Mouse (Mus musculus) myocyte (in vitro differentiated cells): Measurements from ENCODE around the gene Por.

Source experiments
- CEBPB ChIP-seq: IDR thresholded peaks from 2 replicates; pipeline ENCODE4 v1.6.1; 2011; ENCODE audit warnings: mild to moderate bottlenecking, moderate library complexity; ENCODE audit not compliant: poor library complexity, insufficient read depth, severe bottlenecking
- MAX ChIP-seq: IDR thresholded peaks from one replicate; pipeline ENCODE4 v1.6.1; 2011; ENCODE audit warnings: low read depth, mild to moderate bottlenecking, control low read depth
- MYOG ChIP-seq, 3 experiments: IDR thresholded peaks; one replicate each; pipeline ENCODE4 v1.6.1; 2011; ENCODE audit warnings: control low read depth in 2 of 3, low read depth in 2 of 3, mild to moderate bottlenecking in 2 of 3; ENCODE audit not compliant: insufficient read length in 2 of 3, control insufficient read depth in 1 of 3, insufficient read depth in 1 of 3
- POLR2A ChIP-seq: IDR thresholded peaks from one replicate; pipeline ENCODE4 v1.6.1; 2011; ENCODE audit warnings: low read depth, mild to moderate bottlenecking, control low read depth, moderate library complexity; ENCODE audit not compliant: insufficient read length
- TCF12 ChIP-seq: IDR thresholded peaks from one replicate; pipeline ENCODE4 v1.6.1; 2011; ENCODE audit warnings: mild to moderate bottlenecking, control low read depth; ENCODE audit not compliant: poor library complexity, insufficient read depth, severe bottlenecking

- TF ChIP-seq CEBPB (no peak), TCF12 (no peak), MYOG (IDR thresholded peaks at IDR 0.05; ENCODE audit: control insufficient read depth in 1 of 3, insufficient read depth in 1 of 3, insufficient read length in 2 of 3, low read depth in 2 of 3) (no peak), MAX (no peak), POLR2A (no peak)
Measured at GRCm38 (mm10) chr5:135645330-135645729, 24.5 kb upstream of the Por start.
